In genomic region chr11:97980531-97980966, GRCm38 (mm10) we compare ENCODE assay signal across 12 mouse cellular contexts. TPM values are rescaled to one million over a fixed set of nuclear protein-coding genes. Genes with fewer than 3 reads are reported as not detected.
A peak's percentile ranks its signal among the peaks of the same experiment; 100 is the strongest.
DNase-seq lines count a peak whose midpoint lies in the region; ATAC-seq and TF ChIP-seq lines count a peak whose summit lies in the region.
"Had no signal": no experiment of that assay in that cellular context is flagged by ENCODE, and none has a peak within 500 bp of the region (broad histone marks: within the 10 kb centered on the region; RNA-seq: fewer than 3 reads in every experiment).

No protein-coding gene starts in this region.

- intact Hi-C loops in heart, postnatal 14 days (cut with DNase I) = no loop called here

- no peak for ATAC-seq in monocyte, adult 5-6 weeks (replicated peaks; ENCODE audit: insufficient number of reproducible peaks, low FRiP score, low TSS enrichment, poor library complexity, severe bottlenecking)
- no peak for ATAC-seq in erythroblast, adult 5-6 weeks (replicated peaks; ENCODE audit: low FRiP score, poor library complexity, severe bottlenecking)

- no peak overlapping the region for H3K4me3 ChIP-seq in cerebellum, adult 2 months (replicated peaks; ENCODE audit: insufficient read depth, low read depth, low read length)

- peak; percentile 68 to 76 for DNase-seq in cerebellum, postnatal 14 days
- no peak for DNase-seq in cerebellum, adult 2 months
- DNase-seq in testis, postnatal 10 days (ENCODE audit: low spot score) = peak; percentile 49
- DNase-seq in testis, postnatal 14 days (ENCODE audit: low spot score) = no peak
- peak; percentile 76 to 80 for DNase-seq in heart, postnatal 14 days
- no peak for DNase-seq in left cerebral cortex, adult 11 months (ENCODE audit: low spot score)
- DNase-seq: B cell, adult 2 months; right cerebral cortex, postnatal 25 days had no signal

- TF ChIP-seq POLR2A in cerebellum, adult 2 months (IDR thresholded peaks at IDR 0.05; ENCODE audit: borderline replicate concordance, insufficient read depth, low read length) = no peak

- no peak for TF ChIP-seq CTCF in cerebellum, adult 2 months (IDR thresholded peaks at IDR 0.05; ENCODE audit: borderline replicate concordance, insufficient read depth, low read depth, low read length)

- no peak overlapping the region for H3K27ac ChIP-seq in cerebellum, adult 2 months (ENCODE audit: insufficient read depth, low read length)

- no peaks in the 10 kb centered on the region for H3K4me1 ChIP-seq in cerebellum, adult 2 months (ENCODE audit: control insufficient read depth, insufficient read depth, low read length)

- WGBS in cerebellum, adult 2 months = 19% methylated on average over 9 of the region's 9 CpGs

- no peaks in the 10 kb centered on the region for H3K27me3 ChIP-seq in cerebellum, adult 2 months (ENCODE audit: control insufficient read depth, insufficient read depth, low read length)

RNA-seq across cellular contexts. Expression of gene Plxdc1, which starts 5.7 kb away (rescaled TPM):
- 46.2 and 51.5 TPM in 2 replicates for polyA plus RNA-seq in cerebellum, adult 2 months (2012; rRNA removed)
- 1 to 10 TPM; 7.3 TPM for total RNA-seq in heart, postnatal 14 days (2021)
- 1.6 to 2.8 TPM (median 2.4 TPM) in 3 replicates for total RNA-seq in monocyte, adult 5-6 weeks (2017)
- total RNA-seq in erythroblast, adult 5-6 weeks (2015; ENCODE audit: low replicate concordance) = 2.1 TPM in 1 of 2 replicates, not detected in the other
- total RNA-seq in erythroblast, adult 5-6 weeks (2017; ENCODE audit: low replicate concordance) = 1.0 and 1.8 TPM in 2 replicates
- polyA plus RNA-seq: midbrain, embryonic 11.5 days had no signal

RNA-seq across cellular contexts. Expression of gene Arl5c, which starts 15.4 kb away (rescaled TPM):
- 2.0 and 2.2 TPM in 2 replicates for polyA plus RNA-seq in cerebellum, adult 2 months (2012; rRNA removed)
- total RNA-seq in heart, postnatal 14 days (2021) = 1 to 10 TPM; 1.6 to 6.2 TPM
- 67.7 to 97.0 TPM (median 83.6 TPM) in 3 replicates for total RNA-seq in monocyte, adult 5-6 weeks (2017)
- total RNA-seq in erythroblast, adult 5-6 weeks (2015; ENCODE audit: low replicate concordance) = 0.96 and 5.9 TPM in 2 replicates
- total RNA-seq in erythroblast, adult 5-6 weeks (2017; ENCODE audit: low replicate concordance) = 1.5 and 2.6 TPM in 2 replicates

RNA-seq across cellular contexts. Expression of gene Cacnb1, which starts 42.3 kb away (rescaled TPM):
- 34.6 and 37.5 TPM in 2 replicates for polyA plus RNA-seq in cerebellum, adult 2 months (2012; rRNA removed)
- total RNA-seq in heart, postnatal 14 days (2021) = 1 to 10 TPM; 5.5 to 6.9 TPM
- total RNA-seq in monocyte, adult 5-6 weeks (2017) = 1.6 to 3.5 TPM (median 3.3 TPM) in 3 replicates
- total RNA-seq in erythroblast, adult 5-6 weeks (2015; ENCODE audit: low replicate concordance) = not detected in 2 replicates
- total RNA-seq in erythroblast, adult 5-6 weeks (2017; ENCODE audit: low replicate concordance) = 0.34 TPM in 1 of 2 replicates, not detected in the other
- total RNA-seq: common myeloid progenitor, adult 5-6 weeks had no signal

RNA-seq across cellular contexts. Expression of gene Rpl19, which starts 46.0 kb away (rescaled TPM):
- polyA plus RNA-seq in cerebellum, adult 2 months (2012; rRNA removed) = 746 and 786 TPM in 2 replicates
- total RNA-seq in heart, postnatal 14 days (2021) = 100 to 1,000 TPM; 538 to 580 TPM
- 1,171 to 1,260 TPM (median 1,185 TPM) in 3 replicates for total RNA-seq in monocyte, adult 5-6 weeks (2017)
- total RNA-seq in erythroblast, adult 5-6 weeks (2015; ENCODE audit: low replicate concordance) = 701 and 899 TPM in 2 replicates
- total RNA-seq in erythroblast, adult 5-6 weeks (2017; ENCODE audit: low replicate concordance) = 332 and 357 TPM in 2 replicates

Comparison
In these comparisons a context has a peak if more than half of its experiments do, and no peak if none do; other contexts are left out.
1. DNase-seq: peak in cerebellum, postnatal 14 days (2 of 2), testis, postnatal 10 days (single experiment) and heart, postnatal 14 days (2 of 2); none in cerebellum, adult 2 months (0 of 2), testis, postnatal 14 days (single experiment) and left cerebral cortex, adult 11 months (single experiment).